24 mouse cellular contexts compared by ENCODE assay signal in genomic region chr12:73837921-73838320, GRCm38 (mm10).
DNase-seq lines count a peak whose midpoint lies in the region; ATAC-seq and TF ChIP-seq lines count a peak whose summit lies in the region.
"Had no signal": no experiment of that assay in that cellular context is flagged by ENCODE, and none has a peak within 500 bp of the region (broad histone marks: within the 10 kb centered on the region; RNA-seq: fewer than 3 reads in every experiment).

No protein-coding gene starts in this region.

- H3K4me3 ChIP-seq in lung, postnatal 0 days (ENCODE audit: low read depth, low read length), result no peak overlapping the region
- H3K4me3 ChIP-seq in small intestine, adult 2 months (ENCODE audit: low read depth, low read length), result no peak overlapping the region
- H3K4me3 ChIP-seq in neural tube, embryonic 15.5 days (replicated peaks), result no peak overlapping the region
- H3K4me3 ChIP-seq: erythroblast, embryonic 14.5 days; heart, adult 2 months; heart, embryonic 15.5 days; hindbrain, embryonic 15.5 days; layer of hippocampus, adult 2 months; left cerebral cortex, adult 2 months; limb, embryonic 12.5 days; midbrain, embryonic 10.5 days; midbrain, embryonic 15.5 days had no signal

- TF ChIP-seq EP300 in lung, postnatal 0 days (IDR thresholded peaks at IDR 0.05), result no peak

- H3K9me3 ChIP-seq in lung, postnatal 0 days (ENCODE audit: low read length), result no peaks in the 10 kb centered on the region
- no peaks in the 10 kb centered on the region for H3K9me3 ChIP-seq in neural tube, embryonic 15.5 days (replicated peaks)
- H3K9me3 ChIP-seq: heart, embryonic 15.5 days; hindbrain, embryonic 15.5 days; limb, embryonic 12.5 days; midbrain, embryonic 10.5 days; midbrain, embryonic 15.5 days had no signal

- TF ChIP-seq POLR2A in small intestine, adult 2 months (IDR thresholded peaks at IDR 0.05; ENCODE audit: low read depth, low read length), result no peak

- H3K27me3 ChIP-seq in lung, postnatal 0 days (replicated peaks; ENCODE audit: insufficient read depth, low read length), result no peaks in the 10 kb centered on the region
- no peaks in the 10 kb centered on the region for H3K27me3 ChIP-seq in small intestine, adult 2 months (ENCODE audit: control insufficient read depth, insufficient read depth, low read length)
- no peaks in the 10 kb centered on the region for H3K27me3 ChIP-seq in neural tube, embryonic 15.5 days (replicated peaks)
- H3K27me3 ChIP-seq: heart, embryonic 15.5 days; hindbrain, embryonic 15.5 days; limb, embryonic 12.5 days; midbrain, embryonic 15.5 days had no signal

- TF ChIP-seq CTCF in lung, postnatal 0 days (IDR thresholded peaks at IDR 0.05), result no peak
- TF ChIP-seq CTCF in small intestine, adult 2 months (IDR thresholded peaks at IDR 0.05; ENCODE audit: extremely low read depth, insufficient read length, insufficient replicate concordance, low read depth, low read length), result no peak

- no peak overlapping the region for H3K27ac ChIP-seq in lung, postnatal 0 days (ENCODE audit: low read length)
- peak overlapping the region; percentile 61 for H3K27ac ChIP-seq in small intestine, adult 2 months (ENCODE audit: insufficient read depth, low read depth, low read length)
- H3K27ac ChIP-seq in neural tube, embryonic 15.5 days (replicated peaks), result no peak overlapping the region
- H3K27ac ChIP-seq: heart, adult 2 months; heart, embryonic 15.5 days; hindbrain, embryonic 15.5 days; layer of hippocampus, adult 2 months; left cerebral cortex, adult 2 months; limb, embryonic 12.5 days; midbrain, embryonic 10.5 days; midbrain, embryonic 15.5 days had no signal

- no peaks in the 10 kb centered on the region for H3K4me1 ChIP-seq in lung, postnatal 0 days (ENCODE audit: insufficient read depth, low read depth, low read length)
- H3K4me1 ChIP-seq in small intestine, adult 2 months (ENCODE audit: control insufficient read depth, insufficient read depth, insufficient read length, low read length), result peaks cover 22% of the 10 kb centered on the region; the same call in 1 of the 2 replicates
- no peaks in the 10 kb centered on the region for H3K4me1 ChIP-seq in neural tube, embryonic 15.5 days
- H3K4me1 ChIP-seq: hindbrain, embryonic 15.5 days; limb, embryonic 12.5 days; midbrain, embryonic 10.5 days; midbrain, embryonic 15.5 days had no signal

- WGBS in lung, postnatal 0 days, result 73% methylated on average over 2 of the region's 2 CpGs
- 65% methylated on average over 2 of the region's 2 CpGs for WGBS in small intestine, adult 2 months
- 98% methylated on average over 2 of the region's 2 CpGs for WGBS in neural tube, embryonic 15.5 days

- H3K36me3 ChIP-seq in lung, postnatal 0 days (ENCODE audit: insufficient read depth, low read length), result no peaks in the 10 kb centered on the region
- no peaks in the 10 kb centered on the region for H3K36me3 ChIP-seq in small intestine, adult 2 months (ENCODE audit: control insufficient read depth, insufficient read depth, low read length)
- H3K36me3 ChIP-seq in neural tube, embryonic 15.5 days, result no peaks in the 10 kb centered on the region
- H3K36me3 ChIP-seq: heart, embryonic 15.5 days; hindbrain, embryonic 15.5 days; limb, embryonic 12.5 days; midbrain, embryonic 10.5 days; midbrain, embryonic 15.5 days had no signal

- DNase-seq in adrenal gland, adult 2 months, result peak; percentile 33
- no peak for DNase-seq in adrenal gland, adult (ENCODE audit: inconsistent age in 2 of 2, low spot score in 1 of 2)
- DNase-seq in heart, adult 18-20 months, result peak; percentile 39 to 55
- DNase-seq in heart, postnatal 4 days, result no peak
- DNase-seq in lung, postnatal 10 days, result peak; percentile 32
- DNase-seq in lung, postnatal 0 days (ENCODE audit: low spot score), result no peak
- DNase-seq: adrenal gland, postnatal 25 days; cerebellum, adult 11-12 months; cerebellum, adult 9-11 months; gastrocnemius, postnatal 25 days had no signal

- no peak overlapping the region for H3K4me2 ChIP-seq in lung, postnatal 0 days (replicated peaks; ENCODE audit: low read depth, low read length)
- no peak overlapping the region for H3K4me2 ChIP-seq in neural tube, embryonic 15.5 days
- H3K4me2 ChIP-seq: heart, embryonic 15.5 days; hindbrain, embryonic 15.5 days; limb, embryonic 12.5 days; liver, embryonic 11.5 days; midbrain, embryonic 15.5 days had no signal

- H3K9ac ChIP-seq in lung, postnatal 0 days (replicated peaks; ENCODE audit: low read depth), result no peak overlapping the region
- H3K9ac ChIP-seq in neural tube, embryonic 15.5 days (replicated peaks), result no peak overlapping the region
- H3K9ac ChIP-seq: heart, embryonic 15.5 days; hindbrain, embryonic 15.5 days; limb, embryonic 12.5 days; midbrain, embryonic 15.5 days had no signal

- ATAC-seq in lung, postnatal 0 days, result no peak
- no peak for ATAC-seq in neural tube, embryonic 15.5 days (ENCODE audit: low FRiP score)
- ATAC-seq: forebrain, embryonic 16.5 days; inflammation-experienced regulatory T-cells, adult 6 months; midbrain, embryonic 15.5 days had no signal

Comparison
In these comparisons a context has a peak if more than half of its experiments do, and no peak if none do; other contexts are left out.
1. DNase-seq: peak in adrenal gland, adult 2 months (single experiment), heart, adult 18-20 months (2 of 2) and lung, postnatal 10 days (single experiment); none in adrenal gland, adult (0 of 2), heart, postnatal 4 days (single experiment) and lung, postnatal 0 days (single experiment).